Mouse (Mus musculus): ENCODE data around the gene Paxbp1. TPM values are rescaled to one million over a fixed set of nuclear protein-coding genes. Genes with fewer than 3 reads are reported as not detected.

Gene Paxbp1
- total RNA-seq (2014; rRNA removed) (54.0 and 86.2 TPM in 2 replicates), polyA plus RNA-seq (2015; fragmentation: Nextera tagmentation; extraction: Ambion mirVana) (19.8 and 27.1 TPM in 2 replicates)

- Histone ChIP-seq H3K9ac (replicated peaks; ENCODE audit: low read length, poor library complexity, severe bottlenecking) (peak within 1 kb of the TSS; percentile 97), H3K27ac (ENCODE audit: low read depth, low read length) (peak within 1 kb of the TSS; percentile 99), H3K4me3 (ENCODE audit: low read depth, low read length) (peak within 1 kb of the TSS; percentile 70), H3K27me3 (ENCODE audit: insufficient read depth, low read length) (no peaks in the 10 kb centered on the region), H3K9me3 (ENCODE audit: low read length) (no peaks in the 10 kb centered on the region), H3K36me3 (ENCODE audit: insufficient read depth, low read length) (peaks cover 3% of the 10 kb centered on the region; the same call in 1 of the 2 replicates), H3K4me2 (ENCODE audit: low read depth, low read length, poor library complexity, severe bottlenecking) (peak within 1 kb of the TSS; percentile 61), H3K4me1 (ENCODE audit: insufficient read depth, low read length) (no peaks in the 10 kb centered on the region)
- peak; percentile 99 for TF ChIP-seq CTCF (IDR thresholded peaks at IDR 0.05)
- DNase-seq (ENCODE audit: low spot score) (peak; percentile 99), ATAC-seq (ENCODE audit: low FRiP score) (peak; percentile 95)
- 2% methylated on average over 66 of the region's 70 CpGs for WGBS
Observed at GRCm38 (mm10) chr16:91044270-91045182, at the start of gene Paxbp1. Paxbp1 (minus strand) TSS chr16:91044543.

GRCm38 (mm10) chr16:91086642-91087306 is 42.4 kb upstream of the Paxbp1 start:
- no peak for ATAC-seq (ENCODE audit: low FRiP score)
- no peak overlapping the region for H3K4me3 ChIP-seq (ENCODE audit: low read depth, low read length)
- no peaks in the 10 kb centered on the region for H3K9me3 ChIP-seq (ENCODE audit: low read length)
- WGBS, result 73% methylated on average over 4 of the region's 4 CpGs
- no peak for DNase-seq (ENCODE audit: low spot score)
- H3K36me3 ChIP-seq (ENCODE audit: insufficient read depth, low read length), result no peaks in the 10 kb centered on the region
- no peak overlapping the region for H3K9ac ChIP-seq (replicated peaks; ENCODE audit: low read length, poor library complexity, severe bottlenecking)
- 0 out of 2 replicates have a peak, but pooled peaks cover 3% of the 10 kb centered on the region for H3K4me1 ChIP-seq (ENCODE audit: insufficient read depth, low read length)
- peaks cover 4% of the 10 kb centered on the region; the same call in 1 of the 2 replicates for H3K27me3 ChIP-seq (ENCODE audit: insufficient read depth, low read length)
- TF ChIP-seq CTCF (IDR thresholded peaks at IDR 0.05), result no peak
- no peak overlapping the region for H3K27ac ChIP-seq (ENCODE audit: low read depth, low read length)
- H3K4me2 ChIP-seq (ENCODE audit: low read depth, low read length, poor library complexity, severe bottlenecking), result no peak overlapping the region

DNA sequence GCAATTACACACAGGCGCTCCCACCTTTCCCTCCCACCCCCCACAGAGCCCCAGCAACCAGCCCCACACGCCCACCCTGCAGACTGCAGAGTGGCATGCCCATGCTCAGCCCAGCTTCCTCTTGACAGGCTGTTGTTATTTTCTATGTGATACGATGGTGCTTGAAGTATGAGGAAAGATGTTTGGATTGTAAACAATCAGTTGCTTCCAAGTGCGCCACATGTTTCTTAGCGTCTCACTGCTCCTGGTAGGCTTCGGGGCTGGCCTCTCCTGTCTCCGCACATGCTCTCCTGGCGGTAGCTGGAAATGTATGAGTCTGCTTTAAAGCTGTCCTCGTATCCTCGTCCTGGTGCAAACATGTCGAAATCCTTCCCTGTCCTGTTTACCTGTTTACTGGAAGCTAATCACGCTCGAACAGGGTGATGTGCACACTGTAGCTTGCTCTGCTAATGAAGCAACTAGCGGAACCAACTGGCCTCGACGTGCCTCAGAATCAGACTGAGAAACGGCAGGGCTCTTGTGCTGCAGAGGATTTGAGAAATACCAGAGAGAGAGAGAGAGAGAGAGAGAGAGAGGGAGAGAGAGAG is 41.0 kb upstream of the Paxbp1 start:
- ATAC-seq (ENCODE audit: low FRiP score), result no peak
- peaks cover 4% of the 10 kb centered on the region; the same call in 1 of the 2 replicates for H3K27me3 ChIP-seq (ENCODE audit: insufficient read depth, low read length)
- H3K27ac ChIP-seq (ENCODE audit: low read depth, low read length), result no peak overlapping the region
- WGBS, result 53% methylated on average over 17 of the region's 17 CpGs
- TF ChIP-seq CTCF (IDR thresholded peaks at IDR 0.05), result no peak
- H3K36me3 ChIP-seq (ENCODE audit: insufficient read depth, low read length), result no peaks in the 10 kb centered on the region
- H3K4me1 ChIP-seq (ENCODE audit: insufficient read depth, low read length), result 0 out of 2 replicates have a peak, but pooled peaks cover 3% of the 10 kb centered on the region
- H3K4me3 ChIP-seq (ENCODE audit: low read depth, low read length), result no peak overlapping the region
- DNase-seq (ENCODE audit: low spot score), result no peak
- no peaks in the 10 kb centered on the region for H3K9me3 ChIP-seq (ENCODE audit: low read length)
- no peak overlapping the region for H3K4me2 ChIP-seq (ENCODE audit: low read depth, low read length, poor library complexity, severe bottlenecking)
- H3K9ac ChIP-seq (replicated peaks; ENCODE audit: low read length, poor library complexity, severe bottlenecking), result no peak overlapping the region

- TF ChIP-seq CTCF (IDR thresholded peaks at IDR 0.05), result no peak
- no peak overlapping the region for H3K4me3 ChIP-seq (ENCODE audit: low read depth, low read length)
- H3K9me3 ChIP-seq (ENCODE audit: low read length), result no peaks in the 10 kb centered on the region
- peak; percentile 90 for DNase-seq (ENCODE audit: low spot score)
- H3K4me1 ChIP-seq (ENCODE audit: insufficient read depth, low read length), result 0 out of 2 replicates have a peak, but pooled peaks cover 3% of the 10 kb centered on the region
- no peak overlapping the region for H3K4me2 ChIP-seq (ENCODE audit: low read depth, low read length, poor library complexity, severe bottlenecking)
- H3K9ac ChIP-seq (replicated peaks; ENCODE audit: low read length, poor library complexity, severe bottlenecking), result no peak overlapping the region
- WGBS, result 81% methylated on average over 21 of the region's 21 CpGs
- no peak for ATAC-seq (ENCODE audit: low FRiP score)
- peaks cover 4% of the 10 kb centered on the region; the same call in 1 of the 2 replicates for H3K27me3 ChIP-seq (ENCODE audit: insufficient read depth, low read length)
- no peak overlapping the region for H3K27ac ChIP-seq (ENCODE audit: low read depth, low read length)
- H3K36me3 ChIP-seq (ENCODE audit: insufficient read depth, low read length), result no peaks in the 10 kb centered on the region
Observed at GRCm38 (mm10) chr16:91084307-91085238, 40.2 kb upstream of the Paxbp1 start.
